Mouse (Mus musculus): Measurements from ENCODE around the gene Ldlrap1. TPM values are rescaled to one million over a fixed set of nuclear protein-coding genes. Genes with fewer than 3 reads are reported as not detected.

The Ldlrap1 gene
- total and polyA plus RNA-seq, 3 experiments, result 1.4 to 3.7 (median 2.2) TPM

- TF ChIP-seq TCF12 (IDR thresholded peaks at IDR 0.05; ENCODE audit: low read depth, low read length) (no peak), SIN3A (IDR thresholded peaks at IDR 0.05; ENCODE audit: low read length) (no peak), ZMIZ1 (IDR thresholded peaks at IDR 0.05; ENCODE audit: low read depth, low read length) (no peak), BHLHE40 (IDR thresholded peaks at IDR 0.05; ENCODE audit: low read depth, low read length) (peak; percentile 5; the same call in 1 of the 2 replicates), MAFK (IDR thresholded peaks at IDR 0.05; ENCODE audit: insufficient replicate concordance, low read length) (no peak), USF2 (conservative IDR thresholded peaks at IDR 0.05; ENCODE audit: low read depth, low read length) (peak; percentile 62), HCFC1 (IDR thresholded peaks at IDR 0.05; ENCODE audit: low read depth, low read length) (no peak), MAX (IDR thresholded peaks at IDR 0.05; ENCODE audit: low read length) (no peak), TBP (conservative IDR thresholded peaks at IDR 0.05; ENCODE audit: low read depth, low read length) (no peak), JUND (conservative IDR thresholded peaks at IDR 0.05; ENCODE audit: low read depth, low read length) (no peak), ZNF384 (IDR thresholded peaks at IDR 0.05; ENCODE audit: low read depth, low read length) (no peak), MAZ (IDR thresholded peaks at IDR 0.05; ENCODE audit: low read depth, low read length) (no peak), SMC3 (IDR thresholded peaks at IDR 0.05; ENCODE audit: low read depth, low read length) (peak; percentile 96), CHD2 (IDR thresholded peaks at IDR 0.05; ENCODE audit: low read length) (no peak)
Observed at GRCm38 (mm10) chr4:134713937-134714336, 53.9 kb downstream of the Ldlrap1 start (continued).

- Histone ChIP-seq H3K27me3 (replicated peaks) (peaks cover 24% of the 10 kb centered on the region), H3K36me3 (replicated peaks in 1 of 2; ENCODE audit: control insufficient read depth in 1 of 2, insufficient read depth in 1 of 2, low read length in 1 of 2) (no peaks in the 10 kb centered on the region), H3K4me1 (ENCODE audit: control insufficient read depth in 1 of 2, insufficient read depth in 2 of 2) (peaks cover 0 to 11% of the 10 kb centered on the region in 2 experiments; a peak in 2 of 4 replicates), H3K4me2 (ENCODE audit: insufficient read depth, low read depth, poor library complexity, severe bottlenecking) (no peak overlapping the region), H3K79me2 (replicated peaks; ENCODE audit: control insufficient read depth, extremely low read depth, insufficient read depth, poor library complexity, severe bottlenecking) (no peaks in the 10 kb centered on the region), H3K9ac (ENCODE audit: insufficient read depth, low read depth) (no peak overlapping the region), H3K27ac (ENCODE audit: insufficient read depth, low read depth) (no peak overlapping the region), H3K9me3 (replicated peaks; ENCODE audit: low read length) (peaks cover 15% of the 10 kb centered on the region), H3K4me3 (replicated peaks in 1 of 3; ENCODE audit: low read depth in 2 of 3, low read length in 2 of 3, poor library complexity in 1 of 3) (no peak overlapping the region)
- dilution Hi-C loops (cut with MboI; ENCODE audit: extremely low pct_ligation_motif_present, extremely low pct_unique_long_range_greater_than_20kb, low sequenced_read_pairs) (no loop called here), in situ Hi-C loops (cut with MboI; ENCODE audit: low pct_ligation_motif_present, low pct_unique_long_range_greater_than_20kb, low sequenced_read_pairs) (no loop called here)
- TF ChIP-seq ETS1 (conservative IDR thresholded peaks at IDR 0.05; ENCODE audit: low read depth, low read length), result no peak
- TF ChIP-seq CHD1 (IDR thresholded peaks at IDR 0.05; ENCODE audit: low read depth, low read length), result no peak
- TF ChIP-seq IRF4 (IDR thresholded peaks at IDR 0.05; ENCODE audit: low read depth, low read length), result no peak
- no peak for TF ChIP-seq TCF12 (IDR thresholded peaks at IDR 0.05; ENCODE audit: low read depth, low read length)
- TF ChIP-seq NELFE (IDR thresholded peaks at IDR 0.05; ENCODE audit: low read depth, low read length), result no peak
- no peak for TF ChIP-seq SMC3 (IDR thresholded peaks at IDR 0.05; ENCODE audit: low read depth, low read length)
- TF ChIP-seq ELF1 (IDR thresholded peaks at IDR 0.05; ENCODE audit: low read depth, low read length), result no peak
- TF ChIP-seq PAX5 (IDR thresholded peaks at IDR 0.05; ENCODE audit: low read length), result no peak
- no peak for TF ChIP-seq HCFC1 (IDR thresholded peaks at IDR 0.05; ENCODE audit: low read depth, low read length)
- TF ChIP-seq MYC (IDR thresholded peaks at IDR 0.05; ENCODE audit: low read depth, low read length), result no peak
- no peak for DNase-seq (ENCODE audit: extremely low read depth)
Observed at GRCm38 (mm10) chr4:134705311-134705710, 62.5 kb downstream of the Ldlrap1 start.

All from CH12.LX (cell line).